Mouse (Mus musculus) c-Kit-positive CD71-negative TER-119-negative erythroid progenitor cells, embryonic 14.5 days (primary cell): ENCODE results near the gene Rplp2.

Experiments used
- DNase-seq: peaks from one replicate; pipeline ENCODE4 v3.0.0-alpha.2; 2013; ENCODE audit warnings: low read depth

Rplp2 gene

GRCm38 (mm10) chr7:141430585-141431240, 16.5 kb upstream of the Rplp2 start:
- no peak for DNase-seq

- DNase-seq = no peak
Observed at GRCm38 (mm10) chr7:141431434-141432185, 15.6 kb upstream of the Rplp2 start.

- no peak for DNase-seq
Observed at GRCm38 (mm10) chr7:141432186-141432611, 15.0 kb upstream of the Rplp2 start.

GRCm38 (mm10) chr7:141432741-141433516, 14.2 kb upstream of the Rplp2 start:
- no peak for DNase-seq

- DNase-seq = no peak
Observed at GRCm38 (mm10) chr7:141433517-141434400, 13.4 kb upstream of the Rplp2 start.

GRCm38 (mm10) chr7:141434464-141434863, 12.7 kb upstream of the Rplp2 start:
- no peak for DNase-seq

- DNase-seq = peak; percentile 56
Observed at GRCm38 (mm10) chr7:141435129-141435855, 11.9 kb upstream of the Rplp2 start.

GRCm38 (mm10) chr7:141435856-141436522, 11.2 kb upstream of the Rplp2 start:
- DNase-seq = no peak

- DNase-seq = no peak
Observed at GRCm38 (mm10) chr7:141436523-141436892, 10.7 kb upstream of the Rplp2 start.

GRCm38 (mm10) chr7:141437178-141438120, 9.7 kb upstream of the Rplp2 start, which contains the start of gene Slc25a22:
TSS of gene Slc25a22 (minus strand) at chr7:141437892.
- no peak for DNase-seq

GRCm38 (mm10) chr7:141438201-141438968, 8.8 kb upstream of the Rplp2 start:
- DNase-seq = no peak

GRCm38 (mm10) chr7:141439140-141439679, 8.0 kb upstream of the Rplp2 start:
- DNase-seq = no peak

- no peak for DNase-seq
Observed at GRCm38 (mm10) chr7:141439811-141440210, 7.4 kb upstream of the Rplp2 start.

- no peak for DNase-seq
Observed at GRCm38 (mm10) chr7:141440613-141441012, 6.6 kb upstream of the Rplp2 start.

- DNase-seq = no peak
Observed at GRCm38 (mm10) chr7:141441460-141441859, 5.7 kb upstream of the Rplp2 start.

GRCm38 (mm10) chr7:141442199-141442598, 5.0 kb upstream of the Rplp2 start:
- DNase-seq = no peak

GRCm38 (mm10) chr7:141443081-141443821, 3.9 kb upstream of the Rplp2 start:
- peak; percentile 42 for DNase-seq
